10 mouse cellular contexts compared by ENCODE assay signal in the genomic region with DNA sequence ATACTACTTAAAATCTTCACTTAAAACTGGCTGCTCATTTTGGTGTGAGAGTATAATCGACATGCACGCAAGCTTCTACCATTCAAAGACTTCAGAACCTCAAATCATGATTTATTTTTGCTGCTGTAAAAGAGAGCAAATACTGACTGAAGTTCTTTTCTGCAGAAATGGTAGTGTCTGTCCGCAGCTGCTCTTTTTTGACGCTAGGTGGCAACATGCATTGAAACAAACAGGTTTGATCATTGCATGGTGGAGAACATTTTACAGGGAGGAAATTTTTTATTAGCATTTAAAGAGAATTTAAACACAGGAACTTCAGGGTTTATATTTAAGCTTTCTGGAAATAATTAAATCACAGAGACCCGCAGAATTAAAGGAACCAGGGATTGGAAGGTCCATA. TPM values are rescaled to one million over a fixed set of nuclear protein-coding genes. Genes with fewer than 3 reads are reported as not detected.
A peak's percentile ranks its signal among the peaks of the same experiment; 100 is the strongest.
DNase-seq lines count a peak whose midpoint lies in the region; ATAC-seq lines count a peak whose summit lies in the region.
"Had no signal": no experiment of that assay in that cellular context is flagged by ENCODE, and none has a peak within 500 bp of the region (broad histone marks: within the 10 kb centered on the region; RNA-seq: fewer than 3 reads in every experiment).

No protein-coding gene starts in this region.

- ATAC-seq in common myeloid progenitor, adult 5-6 weeks (replicated peaks; ENCODE audit: low read depth, poor library complexity, severe bottlenecking), result peak; percentile 81
- no peak for ATAC-seq in erythroid progenitor cell, adult 5-6 weeks (replicated peaks; ENCODE audit: low FRiP score, poor library complexity, severe bottlenecking)

- peak; percentile 23 to 26 for DNase-seq in cerebellum, postnatal 14 days
- no peak for DNase-seq in cerebellum, adult 9-11 months
- DNase-seq in layer of hippocampus, adult 8-10 months (ENCODE audit: low spot score in 2 of 2), result peak; percentile 13 to 21
- no peak for DNase-seq in layer of hippocampus, adult 11-12 months (ENCODE audit: low spot score)
- DNase-seq in 3T3-L1 (ENCODE audit: low read depth, low spot score), result peak; percentile 61
- DNase-seq in urinary bladder, postnatal 36 days (ENCODE audit: low spot score in 2 of 2), result no peak
- DNase-seq: cerebellum, postnatal 36 days had no signal

RNA-seq across cellular contexts. Expression of gene Fam19a2, which starts 9.5 kb away (rescaled TPM):
- total RNA-seq in layer of hippocampus, adult 8-10 months (2022), result 10 to 100 TPM; 41.9 to 46.3 (median 44.4) TPM
- total RNA-seq in common myeloid progenitor, adult 5-6 weeks (2017), result not detected in 2 replicates
- total RNA-seq in erythroid progenitor cell, adult 5-6 weeks (2015; ENCODE audit: low replicate concordance), result not detected in 2 replicates
- total RNA-seq in erythroid progenitor cell, adult 5-6 weeks (2017; ENCODE audit: low replicate concordance), result not detected in 2 replicates
- total RNA-seq: neutrophil, adult 5-6 weeks had no signal

RNA-seq across cellular contexts. Expression of gene Usp15, which starts 57.5 kb away (rescaled TPM):
- 100 to 1,000 TPM in 1 of 4 experiments, 10 to 100 TPM in 3; 89.3 to 104 (median 95.9) TPM for total RNA-seq in layer of hippocampus, adult 8-10 months (2022)
- total RNA-seq in common myeloid progenitor, adult 5-6 weeks (2017), result 260 and 320 TPM in 2 replicates
- 405 and 417 TPM in 2 replicates for total RNA-seq in erythroid progenitor cell, adult 5-6 weeks (2015; ENCODE audit: low replicate concordance)
- total RNA-seq in erythroid progenitor cell, adult 5-6 weeks (2017; ENCODE audit: low replicate concordance), result 704 and 813 TPM in 2 replicates

Comparison
In these comparisons a context has a peak if more than half of its experiments do, and no peak if none do; other contexts are left out.
1. DNase-seq: peak in cerebellum, postnatal 14 days (2 of 2), layer of hippocampus, adult 8-10 months (2 of 2) and 3T3-L1 (single experiment); none in cerebellum, adult 9-11 months (single experiment), layer of hippocampus, adult 11-12 months (single experiment) and urinary bladder, postnatal 36 days (0 of 2).
2. RNA of gene Fam19a2, which starts 9.5 kb away (total RNA-seq): 41.9 to 46.3 TPM in layer of hippocampus, adult 8-10 months; not detected in common myeloid progenitor, adult 5-6 weeks and not detected in erythroid progenitor cell, adult 5-6 weeks; every median in the first group is over 10 times any median in the second.